Comparison of ENCODE assay signal across 8 mouse cellular contexts in the genomic region with DNA sequence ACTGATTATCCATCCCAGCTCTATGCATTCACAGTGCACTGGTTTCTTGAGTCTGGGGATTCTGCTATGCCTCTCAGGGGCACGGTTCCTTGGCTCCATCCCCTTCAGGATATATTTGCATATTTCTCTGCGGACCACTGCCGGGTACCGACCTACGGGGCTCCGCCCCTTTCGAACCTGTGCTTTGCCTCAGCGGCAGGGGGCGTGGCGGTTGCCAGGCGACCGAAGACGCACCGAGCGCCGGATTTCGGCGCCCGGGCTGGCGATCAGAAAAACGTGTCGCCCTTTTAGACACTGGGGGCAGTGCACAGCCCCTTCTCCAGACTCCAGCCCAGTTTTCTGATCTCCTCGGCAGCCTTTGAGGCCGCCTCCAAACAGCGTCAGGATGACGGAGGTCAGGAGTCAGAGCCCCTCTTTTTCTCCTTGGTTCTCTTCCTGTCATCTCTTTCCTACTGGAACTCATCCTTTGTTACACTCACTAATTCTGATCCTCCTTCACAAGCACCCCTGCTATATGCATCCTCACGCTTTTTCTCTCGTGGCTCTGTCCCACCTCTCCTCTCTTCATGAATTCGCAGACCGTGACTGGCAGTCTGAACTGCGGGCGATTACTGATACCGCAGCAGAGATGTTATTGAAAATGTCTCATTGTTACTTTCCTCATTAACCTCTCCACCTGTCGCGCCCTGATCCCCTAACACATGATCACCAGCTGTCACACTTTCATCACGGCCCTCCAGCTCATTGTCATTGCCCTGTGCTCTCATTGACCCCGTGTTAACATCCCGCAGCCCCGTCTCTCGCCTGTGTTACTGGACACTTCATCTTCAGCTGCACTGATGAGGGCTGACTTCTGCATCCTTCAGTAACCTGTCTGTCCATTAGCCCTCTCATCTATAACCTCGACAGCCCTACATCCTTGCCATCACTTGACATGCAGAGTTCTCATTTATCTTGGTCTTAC. TPM values are rescaled to one million over a fixed set of nuclear protein-coding genes. Genes with fewer than 3 reads are reported as not detected.
A peak's percentile ranks its signal among the peaks of the same experiment; 100 is the strongest.
DNase-seq lines count a peak whose midpoint lies in the region; ATAC-seq and TF ChIP-seq lines count a peak whose summit lies in the region.

Gene Cfap58 (plus strand): TSS at position 233 of the 964 bp plus-strand sequence.

- no peaks in the 10 kb centered on the region for H3K36me3 ChIP-seq in forebrain, embryonic 15.5 days
- H3K36me3 ChIP-seq in hindbrain, postnatal 0 days (ENCODE audit: insufficient read depth, low read length): no peaks in the 10 kb centered on the region
- H3K36me3 ChIP-seq in liver, embryonic 11.5 days (ENCODE audit: control insufficient read depth, insufficient read depth, low read length): no peaks in the 10 kb centered on the region
- no peaks in the 10 kb centered on the region for H3K36me3 ChIP-seq in splenic B cell, adult 2 months (ENCODE audit: control insufficient read depth, insufficient read depth, low read length, poor library complexity, severe bottlenecking)

- peaks cover 7% of the 10 kb centered on the region; the same call in 1 of the 2 replicates for H3K27me3 ChIP-seq in forebrain, embryonic 15.5 days
- no peaks in the 10 kb centered on the region for H3K27me3 ChIP-seq in hindbrain, postnatal 0 days (ENCODE audit: insufficient read depth, low read length)
- peaks cover 15% of the 10 kb centered on the region for H3K27me3 ChIP-seq in liver, embryonic 11.5 days (replicated peaks; ENCODE audit: control insufficient read depth, insufficient read depth, low read length)
- H3K27me3 ChIP-seq in splenic B cell, adult 2 months (ENCODE audit: control insufficient read depth, insufficient read depth, low read length, poor library complexity, severe bottlenecking): no peaks in the 10 kb centered on the region; the same call in 1 of the 2 replicates

- TF ChIP-seq CTCF in gastrocnemius, adult 2 months (IDR thresholded peaks at IDR 0.05): no peak; the same call in 1 of the 2 replicates
- TF ChIP-seq CTCF in hindbrain, postnatal 0 days (IDR thresholded peaks at IDR 0.05; ENCODE audit: low read depth): peak; percentile 52

- H3K4me3 ChIP-seq in gastrocnemius, adult 2 months: peak within 1 kb of the TSS; percentile 65
- H3K4me3 ChIP-seq in forebrain, embryonic 15.5 days: peak within 1 kb of the TSS; percentile 40
- H3K4me3 ChIP-seq in hindbrain, postnatal 0 days (ENCODE audit: low read length): peak within 1 kb of the TSS; percentile 34
- peak within 1 kb of the TSS; percentile 39 for H3K4me3 ChIP-seq in liver, embryonic 11.5 days (ENCODE audit: low read depth, low read length)

- peaks cover 16% of the 10 kb centered on the region for H3K4me1 ChIP-seq in forebrain, embryonic 15.5 days
- no peaks in the 10 kb centered on the region for H3K4me1 ChIP-seq in hindbrain, postnatal 0 days (ENCODE audit: insufficient read depth, low read length)
- 0 out of 2 replicates have a peak, but pooled peaks cover 3% of the 10 kb centered on the region for H3K4me1 ChIP-seq in liver, embryonic 11.5 days (replicated peaks; ENCODE audit: control insufficient read depth, insufficient read depth, low read length)

- no peak within 1 kb of the TSS for H3K27ac ChIP-seq in gastrocnemius, adult 2 months
- H3K27ac ChIP-seq in forebrain, embryonic 15.5 days (replicated peaks): peak within 1 kb of the TSS; percentile 39; the same call in 1 of the 2 replicates
- peak within 1 kb of the TSS; percentile 41; the same call in 1 of the 2 replicates for H3K27ac ChIP-seq in hindbrain, postnatal 0 days
- H3K27ac ChIP-seq in liver, embryonic 11.5 days (ENCODE audit: low read depth, low read length): no peak within 1 kb of the TSS

- peak within 1 kb of the TSS; percentile 61 for H3K4me2 ChIP-seq in forebrain, embryonic 15.5 days (replicated peaks)
- peak within 1 kb of the TSS; percentile 65 for H3K4me2 ChIP-seq in hindbrain, postnatal 0 days (ENCODE audit: low read depth, low read length)
- peak within 1 kb of the TSS; percentile 70 for H3K4me2 ChIP-seq in liver, embryonic 11.5 days

- H3K9me3 ChIP-seq in forebrain, embryonic 15.5 days: no peaks in the 10 kb centered on the region
- no peaks in the 10 kb centered on the region for H3K9me3 ChIP-seq in hindbrain, postnatal 0 days (ENCODE audit: low read length)
- no peaks in the 10 kb centered on the region for H3K9me3 ChIP-seq in liver, embryonic 11.5 days (ENCODE audit: control insufficient read depth, low read length)

- intact Hi-C loops in gastrocnemius, adult 2 months (cut with DNase I): no loop called here

- 4% methylated on average over 41 of the region's 41 CpGs for WGBS in forebrain, embryonic 15.5 days
- 3% methylated on average over 41 of the region's 41 CpGs for WGBS in hindbrain, postnatal 0 days
- 10% methylated on average over 41 of the region's 41 CpGs for WGBS in liver, embryonic 11.5 days

- H3K9ac ChIP-seq in forebrain, embryonic 15.5 days (replicated peaks): peak within 1 kb of the TSS; percentile 38
- H3K9ac ChIP-seq in hindbrain, postnatal 0 days (replicated peaks; ENCODE audit: low read length): peak within 1 kb of the TSS; percentile 43
- no peak within 1 kb of the TSS for H3K9ac ChIP-seq in liver, embryonic 11.5 days (ENCODE audit: low read depth, low read length)

- DNase-seq in gastrocnemius, adult 2 months: peak; percentile 45
- DNase-seq in gastrocnemius, adult 18-20 months (ENCODE audit: low spot score): no peak
- DNase-seq in adrenal gland, postnatal 14 days: peak; percentile 72
- peak; percentile 92 for DNase-seq in hindbrain, postnatal 0 days (ENCODE audit: low spot score)
- DNase-seq in liver, embryonic 11.5 days (ENCODE audit: low spot score): peak; percentile 65
- peak; percentile 89 for DNase-seq in splenic B cell, adult 2 months (ENCODE audit: low read depth, low spot score)

- ATAC-seq in forebrain, embryonic 15.5 days (replicated peaks): peak; percentile 87
- ATAC-seq in hindbrain, postnatal 0 days: peak; percentile 95
- peak; percentile 70 for ATAC-seq in liver, embryonic 11.5 days (replicated peaks; ENCODE audit: low FRiP score)
- ATAC-seq in monocyte, adult 5-6 weeks (replicated peaks; ENCODE audit: insufficient number of reproducible peaks, low FRiP score, low TSS enrichment, poor library complexity, severe bottlenecking): peak; percentile 52

RNA-seq across cellular contexts. Expression of gene Cfap58, which starts in this region (rescaled TPM):
- total RNA-seq in gastrocnemius, adult 2 months (2021): not detected
- total RNA-seq in gastrocnemius, adult 18-20 months (2021): not detected
- total RNA-seq in adrenal gland, postnatal 14 days (2021): not detected in 2 replicates
- polyA plus RNA-seq in forebrain, embryonic 15.5 days (2015; fragmentation: Nextera tagmentation; extraction: Ambion mirVana): 0.32 and 0.37 TPM in 2 replicates
- 0.26 TPM in 1 of 2 replicates, not detected in the other for total RNA-seq in hindbrain, postnatal 0 days (2014; rRNA removed)
- polyA plus RNA-seq in hindbrain, postnatal 0 days (2015; fragmentation: Nextera tagmentation; extraction: Ambion mirVana): 0.68 TPM in 2 replicates
- polyA plus RNA-seq in liver, embryonic 11.5 days (2014; fragmentation: Nextera tagmentation; extraction: Ambion mirVana): 0.04 TPM in 1 of 2 replicates, not detected in the other
- total RNA-seq in monocyte, adult 5-6 weeks (2017): not detected in 3 replicates

Comparison
In these comparisons a context has a peak if more than half of its experiments do, and no peak if none do; other contexts are left out.
1. Peak in DNase-seq and H3K4me3 ChIP-seq in gastrocnemius, adult 2 months; RNA of the gene not detected or under 1 TPM.
2. Peak in DNase-seq in adrenal gland, postnatal 14 days; RNA of the gene not detected or under 1 TPM.
3. Peak in ATAC-seq, H3K4me3 ChIP-seq, H3K27ac ChIP-seq, H3K9ac ChIP-seq and H3K4me2 ChIP-seq in forebrain, embryonic 15.5 days; RNA of the gene not detected or under 1 TPM.
4. Peak in DNase-seq, ATAC-seq, H3K4me3 ChIP-seq, H3K27ac ChIP-seq, H3K9ac ChIP-seq and H3K4me2 ChIP-seq in hindbrain, postnatal 0 days; RNA of the gene not detected or under 1 TPM.
5. Peak in DNase-seq, ATAC-seq, H3K4me3 ChIP-seq and H3K4me2 ChIP-seq in liver, embryonic 11.5 days; RNA of the gene not detected or under 1 TPM.
6. Peak in ATAC-seq in monocyte, adult 5-6 weeks; RNA of the gene not detected or under 1 TPM.